Mouse (Mus musculus) heart, embryonic 15.5 days (tissue): Measurements from ENCODE around the gene Ubl4b. TPM values are rescaled to one million over a fixed set of nuclear protein-coding genes. Genes with fewer than 3 reads are reported as not detected.

Experiments
- polyA plus RNA-seq: library from polyadenylated mRNA; unstranded; fragments of >200 nt; fragmentation: Nextera tagmentation; extraction: Ambion mirVana; gene quantifications from 2 replicates; pipeline ENCODE4 v1.2.1, GENCODE M21; 2015

Gene Ubl4b
- polyA plus RNA-seq, 1 experiment from 2014 or later: not detected

Other genes starting within 250 kb of the Ubl4b start
- 10.6 and 10.9 TPM in 2 replicates for gene Rbm15, start 221.4 kb downstream of the Ubl4b start, polyA plus RNA-seq
- 0.08 and 0.14 TPM in 2 replicates for gene Kcnc4, start 95.5 kb downstream of the Ubl4b start, polyA plus RNA-seq
- gene Slc6a17, start 37.1 kb downstream of the Ubl4b start, polyA plus RNA-seq: 4.7 TPM in 2 replicates
- gene Alx3, start 40.0 kb upstream of the Ubl4b start, polyA plus RNA-seq: 0.29 and 0.33 TPM in 2 replicates
- gene Gm10961, start 76.2 kb upstream of the Ubl4b start, polyA plus RNA-seq: not detected in 2 replicates
- gene Strip1, start 76.6 kb upstream of the Ubl4b start, polyA plus RNA-seq: 30.9 and 35.3 TPM in 2 replicates
- 47.3 and 54.6 TPM in 2 replicates for gene Ahcyl1, start 141.5 kb upstream of the Ubl4b start, polyA plus RNA-seq
- gene Csf1, start 205.4 kb upstream of the Ubl4b start, polyA plus RNA-seq: 8.0 and 11.2 TPM in 2 replicates